Mouse (Mus musculus): ENCODE measurements around the gene 2210016F16Rik. TPM values are rescaled to one million over a fixed set of nuclear protein-coding genes. Genes with fewer than 3 reads are reported as not detected.
"Not testable (repeated sequence)": the region's sequence is repeated elsewhere in the genome, so short reads cannot be mapped to it uniquely, and the experiment has no call there.

The 2210016F16Rik gene
- polyA plus RNA-seq, 1 experiment from 2014 or later = 31.2 TPM

GRCm38 (mm10) chr13:58367641-58368040 lies 17.4 kb downstream of the 2210016F16Rik start:
- Histone ChIP-seq H3K4me3 (ENCODE audit: low read depth, low read length) (no peak overlapping the region), H3K9ac (ENCODE audit: low read length) (no peak overlapping the region), H3K4me2 (ENCODE audit: low read depth) (no peak overlapping the region), H3K27ac (ENCODE audit: low read depth, low read length) (no peak overlapping the region), H3K36me3 (ENCODE audit: control insufficient read depth, insufficient read depth, low read length) (no peaks in the 10 kb centered on the region), H3K9me3 (ENCODE audit: control insufficient read depth, low read length) (no peaks in the 10 kb centered on the region), H3K4me1 (ENCODE audit: control insufficient read depth, insufficient read depth, low read length) (no peaks in the 10 kb centered on the region), H3K27me3 (ENCODE audit: control insufficient read depth, insufficient read depth, low read length) (no peaks in the 10 kb centered on the region)
- DNase-seq (ENCODE audit: low spot score) (no peak), ATAC-seq (ENCODE audit: insufficient read depth, low FRiP score, low TSS enrichment) (no peak)
- WGBS = 71% methylated on average over 1 of the region's 1 CpGs

GRCm38 (mm10) chr13:58366373-58366772 lies 18.7 kb downstream of the 2210016F16Rik start:
- ATAC-seq (ENCODE audit: insufficient read depth, low FRiP score, low TSS enrichment) = no peak
- H3K4me1 ChIP-seq (ENCODE audit: control insufficient read depth, insufficient read depth, low read length) = no peaks in the 10 kb centered on the region
- 89% methylated on average over 3 of the region's 3 CpGs for WGBS
- no peak overlapping the region for H3K9ac ChIP-seq (ENCODE audit: low read length)
- DNase-seq (ENCODE audit: low spot score) = no peak
- no peaks in the 10 kb centered on the region for H3K27me3 ChIP-seq (ENCODE audit: control insufficient read depth, insufficient read depth, low read length)
- H3K4me3 ChIP-seq (ENCODE audit: low read depth, low read length) = no peak overlapping the region
- H3K4me2 ChIP-seq (ENCODE audit: low read depth) = no peak overlapping the region
- no peaks in the 10 kb centered on the region for H3K9me3 ChIP-seq (ENCODE audit: control insufficient read depth, low read length)
- no peak overlapping the region for H3K27ac ChIP-seq (ENCODE audit: low read depth, low read length)
- no peaks in the 10 kb centered on the region for H3K36me3 ChIP-seq (ENCODE audit: control insufficient read depth, insufficient read depth, low read length)

GRCm38 (mm10) chr13:58365179-58365578 lies 19.8 kb downstream of the 2210016F16Rik start:
- WGBS = 88% methylated on average over 8 of the region's 8 CpGs
- DNase-seq (ENCODE audit: low spot score); H3K4me1 ChIP-seq (ENCODE audit: control insufficient read depth, insufficient read depth, low read length); H3K27me3 ChIP-seq (ENCODE audit: control insufficient read depth, insufficient read depth, low read length); H3K9me3 ChIP-seq (ENCODE audit: control insufficient read depth, low read length); H3K27ac ChIP-seq (ENCODE audit: low read depth, low read length); ATAC-seq (ENCODE audit: insufficient read depth, low FRiP score, low TSS enrichment); H3K4me2 ChIP-seq (ENCODE audit: low read depth); H3K4me3 ChIP-seq (ENCODE audit: low read depth, low read length); H3K9ac ChIP-seq (ENCODE audit: low read length); H3K36me3 ChIP-seq (ENCODE audit: control insufficient read depth, insufficient read depth, low read length): not testable (repeated sequence)

GRCm38 (mm10) chr13:58364353-58365175 lies 20.5 kb downstream of the 2210016F16Rik start:
- no peaks in the 10 kb centered on the region for H3K36me3 ChIP-seq (ENCODE audit: control insufficient read depth, insufficient read depth, low read length)
- no peak overlapping the region for H3K9ac ChIP-seq (ENCODE audit: low read length)
- no peaks in the 10 kb centered on the region for H3K9me3 ChIP-seq (ENCODE audit: control insufficient read depth, low read length)
- ATAC-seq (ENCODE audit: insufficient read depth, low FRiP score, low TSS enrichment) (no peak), DNase-seq (ENCODE audit: low spot score) (no peak)
- H3K4me2 ChIP-seq (ENCODE audit: low read depth) = no peak overlapping the region
- H3K27me3 ChIP-seq (ENCODE audit: control insufficient read depth, insufficient read depth, low read length) = no peaks in the 10 kb centered on the region
- H3K4me3 ChIP-seq (ENCODE audit: low read depth, low read length) = no peak overlapping the region
- H3K27ac ChIP-seq (ENCODE audit: low read depth, low read length) = no peak overlapping the region
- WGBS = 89% methylated on average over 8 of the region's 8 CpGs
- no peaks in the 10 kb centered on the region for H3K4me1 ChIP-seq (ENCODE audit: control insufficient read depth, insufficient read depth, low read length)

DNA sequence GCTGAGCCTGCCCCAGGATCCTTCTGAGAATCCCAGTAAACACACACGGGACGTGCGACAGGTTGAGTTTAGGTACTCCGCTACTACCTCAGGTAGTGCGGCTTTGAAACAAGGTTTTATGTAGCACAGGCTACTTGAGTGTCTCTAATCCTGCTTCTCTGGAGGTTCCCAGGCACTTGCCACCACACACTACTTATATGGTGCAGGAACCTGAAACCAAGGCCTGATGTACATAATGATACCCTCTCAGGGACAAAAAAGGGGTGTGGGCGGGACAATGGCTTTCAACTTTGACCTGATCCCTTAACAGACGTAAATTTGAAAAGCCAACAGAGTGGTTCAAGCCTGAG lies 25.7 kb downstream of the 2210016F16Rik start:
- no peaks in the 10 kb centered on the region for H3K36me3 ChIP-seq (ENCODE audit: control insufficient read depth, insufficient read depth, low read length)
- peak; percentile 61 for ATAC-seq (ENCODE audit: insufficient read depth, low FRiP score, low TSS enrichment)
- peak overlapping the region; percentile 63 for H3K4me3 ChIP-seq (ENCODE audit: low read depth, low read length)
- H3K27me3 ChIP-seq (ENCODE audit: control insufficient read depth, insufficient read depth, low read length) = no peaks in the 10 kb centered on the region
- H3K4me1 ChIP-seq (ENCODE audit: control insufficient read depth, insufficient read depth, low read length) = no peaks in the 10 kb centered on the region
- no peaks in the 10 kb centered on the region for H3K9me3 ChIP-seq (ENCODE audit: control insufficient read depth, low read length)
- no peak overlapping the region for H3K27ac ChIP-seq (ENCODE audit: low read depth, low read length)
- H3K9ac ChIP-seq (ENCODE audit: low read length) = no peak overlapping the region
- DNase-seq (ENCODE audit: low spot score) = no peak
- WGBS = 6% methylated on average over 7 of the region's 7 CpGs
- peak overlapping the region; percentile 90 for H3K4me2 ChIP-seq (ENCODE audit: low read depth)

- peak within 1 kb of the TSS; percentile 63 for H3K4me3 ChIP-seq (ENCODE audit: low read depth, low read length)
- WGBS = under 1% methylated on average over 45 of the region's 85 CpGs
- H3K9me3 ChIP-seq (ENCODE audit: control insufficient read depth, low read length) = no peaks in the 10 kb centered on the region
- H3K9ac ChIP-seq (ENCODE audit: low read length) = peak within 1 kb of the TSS; percentile 67
- no peaks in the 10 kb centered on the region for H3K36me3 ChIP-seq (ENCODE audit: control insufficient read depth, insufficient read depth, low read length)
- H3K4me1 ChIP-seq (ENCODE audit: control insufficient read depth, insufficient read depth, low read length) = no peaks in the 10 kb centered on the region
- ATAC-seq (ENCODE audit: insufficient read depth, low FRiP score, low TSS enrichment) (peak; percentile 94), DNase-seq (ENCODE audit: low spot score) (peak; percentile 90)
- H3K27ac ChIP-seq (ENCODE audit: low read depth, low read length) = no peak within 1 kb of the TSS
- no peaks in the 10 kb centered on the region for H3K27me3 ChIP-seq (ENCODE audit: control insufficient read depth, insufficient read depth, low read length)
- H3K4me2 ChIP-seq (ENCODE audit: low read depth) = peak within 1 kb of the TSS; percentile 90
Measured at GRCm38 (mm10) chr13:58358629-58359303, 26.3 kb downstream of the 2210016F16Rik start, which contains the start of gene Kif27. Kif27 (minus strand) TSS chr13:58359122.

GRCm38 (mm10) chr13:58352996-58353395 lies 32.0 kb downstream of the 2210016F16Rik start:
- no peak for ATAC-seq (ENCODE audit: insufficient read depth, low FRiP score, low TSS enrichment)
- Histone ChIP-seq H3K9ac (ENCODE audit: low read length) (no peak overlapping the region), H3K27me3 (ENCODE audit: control insufficient read depth, insufficient read depth, low read length) (no peaks in the 10 kb centered on the region)

DNA sequence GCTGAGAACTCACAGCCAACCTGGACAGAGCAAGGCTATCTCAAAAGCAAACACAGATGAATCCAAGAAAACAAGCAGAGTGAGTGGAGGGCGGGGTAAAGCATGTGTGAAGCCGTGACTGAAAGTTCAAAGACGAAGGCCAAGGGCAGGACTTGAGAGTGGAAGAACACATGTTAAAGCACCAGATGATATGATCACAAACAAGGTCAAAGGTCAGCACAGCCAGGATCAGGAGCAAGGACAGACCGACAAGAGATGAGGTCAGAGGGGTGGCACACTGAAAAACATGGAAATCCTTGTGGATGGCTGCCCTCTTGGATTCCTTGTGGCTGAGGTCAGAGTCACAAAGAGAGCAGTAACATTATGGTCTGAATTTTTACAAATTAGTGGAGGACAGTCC lies 34.4 kb downstream of the 2210016F16Rik start:
- no peak for ATAC-seq (ENCODE audit: insufficient read depth, low FRiP score, low TSS enrichment)
- Histone ChIP-seq H3K4me3 (ENCODE audit: low read depth, low read length) (no peak overlapping the region), H3K36me3 (ENCODE audit: control insufficient read depth, insufficient read depth, low read length) (no peaks in the 10 kb centered on the region), H3K9ac (ENCODE audit: low read length) (no peak overlapping the region), H3K4me1 (ENCODE audit: control insufficient read depth, insufficient read depth, low read length) (no peaks in the 10 kb centered on the region), H3K9me3 (ENCODE audit: control insufficient read depth, low read length) (no peaks in the 10 kb centered on the region), H3K27me3 (ENCODE audit: control insufficient read depth, insufficient read depth, low read length) (no peaks in the 10 kb centered on the region), H3K4me2 (ENCODE audit: low read depth) (no peak overlapping the region), H3K27ac (ENCODE audit: low read depth, low read length) (no peak overlapping the region)
- WGBS = 55% methylated on average over 4 of the region's 4 CpGs
- no peak for DNase-seq (ENCODE audit: low spot score)

More at GRCm38 (mm10) chr13:58352996-58353395, 32.0 kb downstream of the 2210016F16Rik start:
- DNase-seq (ENCODE audit: low spot score) = no peak
- no peaks in the 10 kb centered on the region for H3K9me3 ChIP-seq (ENCODE audit: control insufficient read depth, low read length)
- H3K4me2 ChIP-seq (ENCODE audit: low read depth) = no peak overlapping the region
- no peaks in the 10 kb centered on the region for H3K36me3 ChIP-seq (ENCODE audit: control insufficient read depth, insufficient read depth, low read length)
- no peaks in the 10 kb centered on the region for H3K4me1 ChIP-seq (ENCODE audit: control insufficient read depth, insufficient read depth, low read length)
- no peak overlapping the region for H3K27ac ChIP-seq (ENCODE audit: low read depth, low read length)
- H3K4me3 ChIP-seq (ENCODE audit: low read depth, low read length) = no peak overlapping the region

GRCm38 (mm10) chr13:58344505-58344904 lies 40.5 kb downstream of the 2210016F16Rik start:
- ATAC-seq (ENCODE audit: insufficient read depth, low FRiP score, low TSS enrichment) = no peak
- no peaks in the 10 kb centered on the region for H3K36me3 ChIP-seq (ENCODE audit: control insufficient read depth, insufficient read depth, low read length)
- no peaks in the 10 kb centered on the region for H3K9me3 ChIP-seq (ENCODE audit: control insufficient read depth, low read length)
- H3K9ac ChIP-seq (ENCODE audit: low read length) = no peak overlapping the region
- no peak overlapping the region for H3K4me3 ChIP-seq (ENCODE audit: low read depth, low read length)
- no peak overlapping the region for H3K27ac ChIP-seq (ENCODE audit: low read depth, low read length)
- no peak for DNase-seq (ENCODE audit: low spot score)
- no peaks in the 10 kb centered on the region for H3K27me3 ChIP-seq (ENCODE audit: control insufficient read depth, insufficient read depth, low read length)
- no peaks in the 10 kb centered on the region for H3K4me1 ChIP-seq (ENCODE audit: control insufficient read depth, insufficient read depth, low read length)
- WGBS = 90% methylated on average over 9 of the region's 9 CpGs
- no peak overlapping the region for H3K4me2 ChIP-seq (ENCODE audit: low read depth)

Measured in neural tube, embryonic 11.5 days (tissue).